Mouse (Mus musculus): Measurements from ENCODE around the gene Iars2. TPM values are rescaled to one million over a fixed set of nuclear protein-coding genes. Genes with fewer than 3 reads are reported as not detected.
"Not testable (repeated sequence)": the region's sequence is repeated elsewhere in the genome, so short reads cannot be mapped to it uniquely, and the experiment has no call there.

The Iars2 gene
- polyA plus RNA-seq, 1 experiment from 2014 or later, result 24.3 TPM

DNA sequence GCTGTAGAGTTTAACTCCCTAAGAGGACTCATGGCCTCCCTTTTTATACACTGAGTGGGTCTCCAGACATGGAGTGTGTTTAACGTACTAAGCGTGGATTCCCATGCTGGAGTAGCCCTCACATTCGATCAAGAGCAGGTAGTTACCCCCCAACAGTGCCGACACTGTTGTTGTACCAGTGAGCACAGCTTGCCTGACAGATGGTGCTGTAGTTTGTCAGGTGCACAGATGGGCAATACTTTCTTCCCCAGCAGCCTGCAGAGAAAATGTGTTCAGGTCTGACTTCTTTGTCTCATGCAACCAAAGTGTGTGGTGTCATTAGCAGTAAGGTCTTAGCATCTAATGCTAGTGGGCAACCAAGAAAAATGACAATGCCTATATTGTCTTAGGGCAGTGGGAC is 13.2 kb upstream of the Iars2 start:
- no peaks in the 10 kb centered on the region for H3K4me1 ChIP-seq (ENCODE audit: control insufficient read depth, insufficient read depth, low read length)
- no peak overlapping the region for H3K27ac ChIP-seq (ENCODE audit: low read depth, low read length)
- no peak overlapping the region for H3K9ac ChIP-seq (ENCODE audit: low read length)
- H3K4me2 ChIP-seq, result no peak overlapping the region
- H3K4me3 ChIP-seq (ENCODE audit: low read depth, low read length), result no peak overlapping the region
- H3K36me3 ChIP-seq (ENCODE audit: control insufficient read depth, insufficient read depth, low read length), result peaks cover 9% of the 10 kb centered on the region
- WGBS, result 92% methylated on average over 4 of the region's 4 CpGs
- DNase-seq (ENCODE audit: low spot score, missing footprints) (no peak), ATAC-seq (ENCODE audit: low FRiP score) (no peak)
- no peaks in the 10 kb centered on the region; the same call in 1 of the 2 replicates for H3K9me3 ChIP-seq (ENCODE audit: control insufficient read depth, low read length)
- H3K27me3 ChIP-seq (ENCODE audit: control insufficient read depth, insufficient read depth, low read length), result no peaks in the 10 kb centered on the region

DNA sequence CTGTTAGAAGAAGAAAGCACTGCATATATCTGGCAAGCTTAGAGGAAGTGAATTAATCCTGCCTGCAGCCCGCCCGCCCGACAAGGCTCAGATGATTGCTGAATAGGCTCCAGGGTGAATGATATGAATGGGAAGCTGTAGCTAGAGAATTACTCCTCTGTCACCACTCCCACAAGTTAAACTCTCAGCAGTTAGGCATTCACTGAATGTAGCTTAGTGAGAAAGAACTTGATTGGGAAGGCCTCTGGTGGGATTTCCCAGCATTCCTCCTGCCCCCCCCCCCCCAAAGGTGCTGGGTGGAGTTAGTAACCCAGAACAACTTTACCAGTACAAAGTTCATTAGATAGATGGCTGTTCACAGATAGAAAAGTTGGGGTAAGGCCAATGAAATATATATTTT is 7.3 kb upstream of the Iars2 start:
- H3K27ac ChIP-seq (ENCODE audit: low read depth, low read length), result no peak overlapping the region
- H3K9ac ChIP-seq (ENCODE audit: low read length), result no peak overlapping the region
- ATAC-seq (ENCODE audit: low FRiP score) (no peak), DNase-seq (ENCODE audit: low spot score, missing footprints) (peak; percentile 65)
- no peaks in the 10 kb centered on the region; the same call in 1 of the 2 replicates for H3K36me3 ChIP-seq (ENCODE audit: control insufficient read depth, insufficient read depth, low read length)
- no peaks in the 10 kb centered on the region for H3K27me3 ChIP-seq (ENCODE audit: control insufficient read depth, insufficient read depth, low read length)
- 25% methylated on average over 3 of the region's 3 CpGs for WGBS
- no peaks in the 10 kb centered on the region for H3K9me3 ChIP-seq (ENCODE audit: control insufficient read depth, low read length)
- no peak overlapping the region for H3K4me3 ChIP-seq (ENCODE audit: low read depth, low read length)
- peaks cover 11% of the 10 kb centered on the region for H3K4me1 ChIP-seq (ENCODE audit: control insufficient read depth, insufficient read depth, low read length)
- H3K4me2 ChIP-seq, result no peak overlapping the region

DNA sequence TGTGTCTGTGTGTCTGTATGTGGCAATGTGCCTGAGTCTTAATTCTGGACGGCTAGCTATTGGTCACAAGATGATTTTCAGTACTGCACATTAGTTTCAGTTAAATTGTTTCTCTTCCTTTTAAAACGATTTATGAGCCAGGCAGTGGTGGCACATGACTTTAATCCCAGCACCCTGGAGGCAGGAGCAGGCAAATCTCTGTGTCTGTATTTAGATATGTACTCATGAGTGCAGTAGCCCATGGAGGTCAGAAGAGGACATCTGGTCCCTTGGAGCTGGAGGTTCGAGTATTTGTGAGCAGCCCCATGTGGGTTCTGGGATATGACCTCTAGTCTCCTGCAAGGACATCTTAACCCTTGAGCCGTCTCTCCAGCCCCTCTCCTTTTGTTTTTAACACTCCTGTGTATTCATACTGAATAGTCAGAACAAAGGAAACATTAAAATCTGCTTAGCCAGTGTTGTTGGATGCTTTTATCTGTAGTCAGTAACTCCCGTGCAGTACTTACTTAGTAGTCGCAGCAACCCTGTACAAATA is 6.1 kb upstream of the Iars2 start:
- H3K9ac ChIP-seq (ENCODE audit: low read length), result no peak overlapping the region
- H3K27ac ChIP-seq (ENCODE audit: low read depth, low read length), result no peak overlapping the region
- no peak overlapping the region for H3K4me3 ChIP-seq (ENCODE audit: low read depth, low read length)
- ATAC-seq (ENCODE audit: low FRiP score) (no peak), DNase-seq (ENCODE audit: low spot score, missing footprints) (peak; percentile 79)
- peaks cover 11% of the 10 kb centered on the region for H3K4me1 ChIP-seq (ENCODE audit: control insufficient read depth, insufficient read depth, low read length)
- WGBS, result 67% methylated on average over 6 of the region's 6 CpGs
- H3K36me3 ChIP-seq (ENCODE audit: control insufficient read depth, insufficient read depth, low read length), result no peaks in the 10 kb centered on the region
- H3K9me3 ChIP-seq (ENCODE audit: control insufficient read depth, low read length), result no peaks in the 10 kb centered on the region
- no peak overlapping the region for H3K4me2 ChIP-seq
- H3K27me3 ChIP-seq (ENCODE audit: control insufficient read depth, insufficient read depth, low read length), result no peaks in the 10 kb centered on the region

DNA sequence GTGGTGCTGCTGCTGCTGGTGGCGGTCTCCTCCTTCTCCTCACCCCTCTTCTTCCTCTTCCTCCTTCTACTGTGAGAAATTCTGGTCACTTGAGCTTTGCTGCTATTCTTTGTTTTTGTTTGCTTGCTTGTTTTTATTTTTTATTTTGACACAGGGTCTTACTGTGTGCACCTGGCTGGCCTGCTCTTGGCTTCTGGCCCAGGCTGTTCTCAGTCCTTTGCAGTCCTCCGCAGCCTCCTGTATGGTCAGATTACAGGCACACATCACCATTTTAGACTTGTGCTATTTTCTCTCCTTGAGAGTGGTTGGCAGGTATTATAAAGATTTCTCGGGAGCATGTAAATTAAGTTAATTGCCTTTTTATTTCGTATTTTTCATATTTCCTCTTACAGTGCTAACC is 4.9 kb upstream of the Iars2 start:
- H3K27me3 ChIP-seq (ENCODE audit: control insufficient read depth, insufficient read depth, low read length), result no peaks in the 10 kb centered on the region
- no peaks in the 10 kb centered on the region for H3K9me3 ChIP-seq (ENCODE audit: control insufficient read depth, low read length)
- no peak overlapping the region for H3K9ac ChIP-seq (ENCODE audit: low read length)
- no peaks in the 10 kb centered on the region for H3K36me3 ChIP-seq (ENCODE audit: control insufficient read depth, insufficient read depth, low read length)
- H3K4me2 ChIP-seq, result no peak overlapping the region
- H3K4me3 ChIP-seq (ENCODE audit: low read depth, low read length), result no peak overlapping the region
- WGBS, result 94% methylated on average over 4 of the region's 4 CpGs
- DNase-seq (ENCODE audit: low spot score, missing footprints), result no peak
- ATAC-seq (ENCODE audit: low FRiP score), result no peak
- no peak overlapping the region for H3K27ac ChIP-seq (ENCODE audit: low read depth, low read length)
- peaks cover 11% of the 10 kb centered on the region for H3K4me1 ChIP-seq (ENCODE audit: control insufficient read depth, insufficient read depth, low read length)

DNA sequence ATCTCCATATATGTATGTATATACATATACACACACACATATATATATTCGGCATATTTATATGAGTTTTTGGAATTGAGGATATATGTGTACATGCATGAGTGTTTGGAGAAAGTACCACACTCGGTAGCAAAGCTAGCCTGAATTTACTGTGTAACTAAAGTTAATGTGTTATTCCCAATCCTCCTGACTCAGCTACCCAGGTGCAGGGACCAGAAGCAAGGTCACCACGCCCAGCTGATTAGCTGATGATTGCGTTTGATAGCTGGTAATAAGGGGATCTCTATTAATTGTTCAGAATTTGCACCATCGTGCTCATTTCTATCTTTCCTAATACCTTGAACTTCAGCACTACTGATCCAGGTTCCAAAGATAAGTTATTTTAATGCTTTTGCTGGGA is 4.5 kb upstream of the Iars2 start:
- Histone ChIP-seq H3K9ac (ENCODE audit: low read length) (no peak overlapping the region), H3K4me3 (ENCODE audit: low read depth, low read length) (no peak overlapping the region)
- 92% methylated on average over 5 of the region's 5 CpGs for WGBS

DNA sequence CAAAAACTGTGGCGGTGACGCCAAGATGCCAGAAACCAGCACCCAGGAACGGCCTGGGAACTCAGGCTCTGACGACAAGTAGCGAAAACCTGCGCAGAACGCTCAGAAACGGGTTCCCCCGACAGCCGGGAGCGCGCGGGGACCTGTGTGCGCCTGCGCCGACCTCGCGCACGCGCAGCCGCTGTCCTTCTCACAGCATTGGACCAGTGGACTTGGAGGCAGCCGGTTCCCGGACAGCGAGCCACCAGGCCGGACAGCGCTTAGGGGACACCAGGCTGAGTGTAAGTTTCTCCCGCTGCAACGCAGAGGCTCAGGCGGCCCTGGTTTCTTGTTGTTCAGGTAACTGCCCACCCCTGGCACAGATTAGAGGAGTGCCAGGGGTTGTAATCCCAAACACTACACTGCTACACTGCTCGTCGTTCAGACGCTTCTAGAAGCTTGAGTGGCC is 2.8 kb upstream of the Iars2 start, which contains the start of gene Bpnt1:
TSS of gene Bpnt1 (plus strand) at position 167 of the 448 bp plus-strand sequence.
- ATAC-seq (ENCODE audit: low FRiP score) (peak; percentile 86), DNase-seq (ENCODE audit: low spot score, missing footprints) (peak; percentile 98)
- WGBS, result under 1% methylated on average over 32 of the region's 32 CpGs
- Histone ChIP-seq H3K9ac (ENCODE audit: low read length) (peak within 1 kb of the TSS; percentile 81), H3K4me2 (peak within 1 kb of the TSS; percentile 69), H3K36me3 (ENCODE audit: control insufficient read depth, insufficient read depth, low read length) (no peaks in the 10 kb centered on the region), H3K27me3 (ENCODE audit: control insufficient read depth, insufficient read depth, low read length) (no peaks in the 10 kb centered on the region), H3K9me3 (ENCODE audit: control insufficient read depth, low read length) (no peaks in the 10 kb centered on the region), H3K4me1 (ENCODE audit: control insufficient read depth, insufficient read depth, low read length) (peaks cover 17% of the 10 kb centered on the region), H3K4me3 (ENCODE audit: low read depth, low read length) (peak within 1 kb of the TSS; percentile 57), H3K27ac (ENCODE audit: low read depth, low read length) (peak within 1 kb of the TSS; percentile 63)

More for the DNA sequence above, 4.5 kb upstream of the Iars2 start:
- Histone ChIP-seq H3K9me3 (ENCODE audit: control insufficient read depth, low read length) (no peaks in the 10 kb centered on the region), H3K4me1 (ENCODE audit: control insufficient read depth, insufficient read depth, low read length) (peaks cover 11% of the 10 kb centered on the region), H3K27ac (ENCODE audit: low read depth, low read length) (no peak overlapping the region), H3K36me3 (ENCODE audit: control insufficient read depth, insufficient read depth, low read length) (no peaks in the 10 kb centered on the region), H3K4me2 (no peak overlapping the region), H3K27me3 (ENCODE audit: control insufficient read depth, insufficient read depth, low read length) (no peaks in the 10 kb centered on the region)
- ATAC-seq (ENCODE audit: low FRiP score) (no peak), DNase-seq (ENCODE audit: low spot score, missing footprints) (peak; percentile 72)

DNA sequence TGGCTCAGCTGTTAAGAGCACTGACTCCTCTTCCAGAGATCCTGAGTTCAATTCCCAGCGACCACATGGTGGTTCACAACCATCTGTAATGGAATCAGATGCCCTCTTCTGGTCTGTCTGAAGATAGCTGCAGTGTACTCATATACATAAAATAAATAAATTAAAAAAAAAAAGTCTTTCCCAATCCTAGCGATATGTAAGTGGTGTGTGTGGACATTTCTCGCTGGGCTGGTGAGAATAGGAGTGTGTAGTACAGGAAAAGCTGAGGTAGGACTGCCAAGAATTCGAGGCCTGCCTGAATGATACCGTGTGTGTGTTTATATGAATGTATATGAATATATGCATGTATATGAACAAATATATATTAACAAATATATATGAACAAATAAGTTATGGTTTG is 2.2 kb upstream of the Iars2 start:
- H3K4me1 ChIP-seq (ENCODE audit: control insufficient read depth, insufficient read depth, low read length), result peaks cover 17% of the 10 kb centered on the region
- H3K9ac ChIP-seq (ENCODE audit: low read length), result no peak overlapping the region; the same call in 1 of the 2 replicates
- H3K27me3 ChIP-seq (ENCODE audit: control insufficient read depth, insufficient read depth, low read length), result no peaks in the 10 kb centered on the region
- peak overlapping the region; percentile 69 for H3K4me2 ChIP-seq
- WGBS, result 52% methylated on average over 5 of the region's 5 CpGs
- no peak for DNase-seq (ENCODE audit: low spot score, missing footprints)
- H3K4me3 ChIP-seq (ENCODE audit: low read depth, low read length), result no peak overlapping the region; the same call in 1 of the 2 replicates
- no peak overlapping the region for H3K27ac ChIP-seq (ENCODE audit: low read depth, low read length)
- ATAC-seq (ENCODE audit: low FRiP score), result no peak
- no peaks in the 10 kb centered on the region for H3K9me3 ChIP-seq (ENCODE audit: control insufficient read depth, low read length)
- no peaks in the 10 kb centered on the region; the same call in 1 of the 2 replicates for H3K36me3 ChIP-seq (ENCODE audit: control insufficient read depth, insufficient read depth, low read length)

DNA sequence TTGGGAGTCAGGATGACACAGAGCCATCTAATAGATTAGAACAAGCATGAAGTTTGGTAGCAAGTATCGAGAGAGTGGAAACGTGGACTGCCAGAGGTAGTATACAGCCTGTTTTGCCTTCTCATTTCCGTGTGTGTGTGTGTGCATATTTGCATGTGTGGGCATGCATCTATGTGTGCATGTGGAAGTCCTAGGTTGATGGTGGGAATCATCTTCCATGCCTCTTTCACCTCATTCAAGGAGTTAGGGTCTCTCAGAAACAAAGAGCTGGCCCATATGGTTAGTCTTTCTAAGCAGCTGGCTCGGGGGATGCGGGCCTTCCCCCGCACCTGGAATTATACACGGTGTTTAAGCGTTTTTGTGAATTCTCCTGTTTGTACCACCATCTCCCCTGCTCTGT is 655 bp upstream of the Iars2 start:
- Histone ChIP-seq H3K36me3 (ENCODE audit: control insufficient read depth, insufficient read depth, low read length) (peaks cover 1% of the 10 kb centered on the region; the same call in 1 of the 2 replicates), H3K27me3 (ENCODE audit: control insufficient read depth, insufficient read depth, low read length) (no peaks in the 10 kb centered on the region), H3K4me1 (ENCODE audit: control insufficient read depth, insufficient read depth, low read length) (peaks cover 17% of the 10 kb centered on the region), H3K9me3 (ENCODE audit: control insufficient read depth, low read length) (no peaks in the 10 kb centered on the region), H3K4me2 (0 out of 2 replicates have a peak overlapping the region, but pooled peaks have one; percentile 50), H3K9ac (ENCODE audit: low read length) (no peak overlapping the region; the same call in 1 of the 2 replicates), H3K27ac (ENCODE audit: low read depth, low read length) (no peak overlapping the region), H3K4me3 (ENCODE audit: low read depth, low read length) (no peak overlapping the region)
- DNase-seq (ENCODE audit: low spot score, missing footprints) (no peak), ATAC-seq (ENCODE audit: low FRiP score) (no peak)
- WGBS, result 92% methylated on average over 8 of the region's 8 CpGs

DNA sequence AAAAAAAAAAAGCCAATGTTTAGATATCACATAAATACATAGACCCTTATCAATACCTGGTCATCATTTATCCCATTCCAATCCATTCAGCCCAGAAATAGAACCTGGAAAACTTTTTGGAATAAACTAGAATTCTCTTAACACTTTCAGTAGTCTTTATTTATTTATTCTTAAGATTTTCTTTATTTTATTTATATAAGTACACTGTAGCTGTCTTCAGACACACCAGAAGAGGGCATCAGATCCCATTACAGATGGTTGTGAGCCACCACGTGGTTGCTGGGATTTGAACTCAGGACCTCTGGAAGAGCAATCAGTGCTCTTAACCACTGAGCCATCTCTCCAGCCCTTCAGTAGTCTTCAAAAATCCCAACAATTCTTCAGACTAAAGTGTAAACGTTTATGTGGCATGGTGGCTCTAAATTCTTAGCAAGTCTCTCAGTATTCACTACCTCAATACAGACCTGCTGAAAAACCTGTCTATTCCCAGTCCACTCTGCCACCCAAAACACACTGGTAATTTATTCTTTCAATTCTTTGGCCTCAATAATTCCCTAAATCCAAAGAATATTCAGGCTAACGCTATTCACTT is 1.3 kb downstream of the Iars2 start:
- not testable (repeated sequence) for H3K27me3 ChIP-seq (ENCODE audit: control insufficient read depth, insufficient read depth, low read length); H3K9ac ChIP-seq (ENCODE audit: low read length); H3K9me3 ChIP-seq (ENCODE audit: control insufficient read depth, low read length); H3K27ac ChIP-seq (ENCODE audit: low read depth, low read length); DNase-seq (ENCODE audit: low spot score, missing footprints); H3K4me3 ChIP-seq (ENCODE audit: low read depth, low read length); ATAC-seq (ENCODE audit: low FRiP score); H3K36me3 ChIP-seq (ENCODE audit: control insufficient read depth, insufficient read depth, low read length)
- Histone ChIP-seq H3K4me1 (ENCODE audit: control insufficient read depth, insufficient read depth, low read length) (peaks cover 13% of the 10 kb centered on the region), H3K4me2 (peak overlapping the region; percentile 50)
- WGBS, result 63% methylated on average over 3 of the region's 3 CpGs

Measured in midbrain, embryonic 11.5 days (tissue).